Mouse (Mus musculus) induced T-regulatory cell, adult 2 months (primary cell): ENCODE measurements at regions not wholly inside any gene's neighbourhood (a gene's known extent, or its start where the extent isn't known, plus 50 kb on each side); places are given as distances from the start of the nearest gene placed in this dataset.

Experiments used
- DNase-seq: peaks from one replicate; pipeline ENCODE4 v3.0.0-alpha.2; 2012; ENCODE audit warnings: low read depth

- peak; percentile 12 for DNase-seq
Observed at GRCm38 (mm10) chr7:51722420-51722819, 100.6 kb downstream of the Slc17a6 start.

GRCm38 (mm10) chr7:51723955-51724354 lies 102.1 kb downstream of the Slc17a6 start:
- DNase-seq: peak; percentile 76

DNA sequence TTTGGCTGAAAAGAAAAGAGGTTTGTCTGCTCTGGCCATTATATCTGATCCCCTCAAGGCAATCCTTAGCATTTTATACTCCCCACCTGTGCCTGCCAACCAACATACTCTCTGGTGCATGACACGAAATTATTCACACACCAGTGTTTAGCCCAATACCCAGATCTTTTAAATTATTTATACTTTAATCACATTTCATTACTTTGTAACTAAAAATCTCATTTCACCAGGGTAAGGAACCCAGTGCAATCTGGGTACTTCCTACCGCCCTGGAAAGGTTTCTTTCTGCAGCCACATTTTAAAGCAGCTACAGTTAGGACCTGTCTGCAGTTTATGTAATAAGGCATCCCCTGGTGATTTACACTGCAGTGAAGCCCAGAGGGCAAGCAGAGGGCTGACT lies 114.5 kb downstream of the Slc17a6 start:
- no peak for DNase-seq

GRCm38 (mm10) chr7:51739590-51739989 lies 117.8 kb downstream of the Slc17a6 start:
- no peak for DNase-seq

GRCm38 (mm10) chr7:51740928-51741327 lies 119.1 kb downstream of the Slc17a6 start:
- DNase-seq: no peak

DNA sequence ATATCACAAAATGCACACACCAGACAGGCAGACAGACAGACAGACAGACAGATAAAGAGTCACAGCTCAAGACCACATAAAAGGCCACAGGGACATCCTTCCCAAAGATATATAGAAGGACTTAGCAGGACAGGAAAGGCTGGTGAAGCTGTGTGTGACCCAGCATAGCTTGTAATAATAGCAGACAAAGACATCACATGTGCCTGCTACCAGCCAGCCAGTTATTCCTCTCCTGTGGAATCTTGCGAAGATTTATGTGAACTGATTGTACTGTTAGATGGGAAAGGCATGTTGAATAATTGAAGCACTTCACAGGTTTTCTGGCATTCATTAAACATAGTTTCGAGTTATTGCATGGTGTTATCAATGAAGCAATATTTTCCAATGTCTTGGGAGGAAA lies 119.1 kb upstream of the Gas2 start:
- no peak for DNase-seq

DNA sequence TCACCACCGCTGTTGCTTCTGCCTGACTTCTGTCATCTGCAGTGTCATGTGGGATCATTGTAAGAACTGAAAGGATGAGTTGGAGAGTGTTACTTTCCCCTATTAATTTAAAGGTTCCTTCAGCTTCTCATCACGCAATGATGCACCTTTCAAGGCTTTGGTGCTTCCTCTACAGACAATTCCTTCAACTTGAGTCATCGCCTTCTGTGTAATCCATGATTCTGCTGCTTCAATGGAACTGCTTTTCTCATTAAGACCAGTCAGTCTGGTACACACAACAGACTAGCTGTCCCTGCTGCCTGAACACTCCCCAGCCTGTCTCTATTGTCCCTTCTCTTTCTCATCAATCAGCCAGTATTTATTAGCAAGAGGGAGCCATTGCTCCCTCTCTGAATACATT lies 116.2 kb upstream of the Gas2 start:
- no peak for DNase-seq

DNA sequence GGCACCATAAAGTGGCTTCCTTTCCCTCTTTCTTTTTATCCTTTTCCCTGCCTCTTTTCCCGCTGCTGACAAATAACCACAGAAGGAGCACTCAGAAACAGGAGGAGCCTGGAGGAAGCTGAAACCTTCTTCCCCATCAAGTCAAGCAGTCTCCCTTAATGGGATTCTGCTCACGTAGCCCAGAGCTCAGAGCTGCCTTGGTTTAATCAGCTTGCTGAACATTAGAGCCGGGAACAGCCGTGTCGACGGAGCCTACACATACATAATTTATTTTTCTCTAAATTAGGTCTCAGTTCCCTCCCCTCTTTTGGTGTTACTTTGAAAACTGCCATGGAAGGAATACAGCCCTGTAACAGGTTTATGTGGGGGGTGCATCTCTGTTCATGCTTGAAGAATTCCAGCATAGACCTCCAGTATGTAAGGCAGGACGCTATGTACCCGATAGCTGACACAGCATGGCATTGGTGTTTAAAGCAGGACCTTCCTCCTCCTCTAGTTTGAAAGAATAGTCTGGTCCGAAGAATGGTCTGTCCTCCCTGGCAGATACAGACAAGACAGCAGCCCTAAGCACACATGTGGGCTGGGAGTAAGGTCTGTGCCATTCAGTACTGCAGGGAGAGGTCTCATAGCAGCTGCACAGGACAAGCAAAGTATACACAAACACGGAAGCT lies 113.0 kb upstream of the Gas2 start:
- no peak for DNase-seq

GRCm38 (mm10) chr7:51749304-51750129 lies 112.3 kb upstream of the Gas2 start:
- DNase-seq: no peak

DNA sequence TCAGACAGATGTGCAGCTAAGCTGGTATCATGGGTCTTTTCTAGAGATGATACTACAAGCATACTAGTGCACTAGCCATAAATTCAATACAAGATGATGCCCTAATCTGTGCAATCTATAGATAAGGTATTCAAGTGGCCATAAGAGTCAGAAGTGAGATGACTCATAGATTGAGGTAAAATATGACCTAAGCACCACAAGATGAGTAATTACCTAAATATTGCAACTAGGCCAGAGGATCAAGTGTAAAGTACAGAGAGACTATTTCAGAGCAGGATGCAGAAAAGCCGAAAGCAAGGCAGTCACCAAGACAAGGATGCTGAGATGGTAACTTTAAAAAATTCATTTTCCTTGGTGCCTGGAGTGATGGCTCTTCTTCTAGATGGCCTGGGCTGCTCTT lies 111.5 kb upstream of the Gas2 start:
- DNase-seq: peak; percentile 11

- no peak for DNase-seq
Observed at GRCm38 (mm10) chr7:51753062-51753461, 108.8 kb upstream of the Gas2 start.

GRCm38 (mm10) chr7:51754208-51754888 lies 107.5 kb upstream of the Gas2 start:
- no peak for DNase-seq

DNA sequence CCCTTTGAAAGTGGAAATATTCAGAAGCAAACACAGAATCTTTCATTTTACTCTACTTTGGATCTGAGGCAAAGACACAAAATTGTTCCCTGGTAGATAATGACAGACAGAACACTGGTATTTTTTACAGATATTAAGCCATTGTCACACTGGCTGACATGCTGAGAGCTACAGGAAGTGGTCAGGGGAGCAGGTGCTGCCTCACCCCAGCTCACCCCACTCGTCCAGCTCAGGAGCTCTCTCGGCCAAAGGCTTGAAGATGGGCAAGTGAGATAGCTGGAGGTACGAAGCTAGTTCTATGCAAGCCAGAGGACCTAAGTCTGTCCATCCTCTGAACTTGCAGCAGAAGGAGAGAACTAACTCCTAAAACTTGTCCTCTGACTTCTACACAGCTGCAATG lies 105.6 kb upstream of the Gas2 start:
- no peak for DNase-seq

GRCm38 (mm10) chr7:51759536-51760153 lies 102.2 kb upstream of the Gas2 start:
- DNase-seq: no peak

DNA sequence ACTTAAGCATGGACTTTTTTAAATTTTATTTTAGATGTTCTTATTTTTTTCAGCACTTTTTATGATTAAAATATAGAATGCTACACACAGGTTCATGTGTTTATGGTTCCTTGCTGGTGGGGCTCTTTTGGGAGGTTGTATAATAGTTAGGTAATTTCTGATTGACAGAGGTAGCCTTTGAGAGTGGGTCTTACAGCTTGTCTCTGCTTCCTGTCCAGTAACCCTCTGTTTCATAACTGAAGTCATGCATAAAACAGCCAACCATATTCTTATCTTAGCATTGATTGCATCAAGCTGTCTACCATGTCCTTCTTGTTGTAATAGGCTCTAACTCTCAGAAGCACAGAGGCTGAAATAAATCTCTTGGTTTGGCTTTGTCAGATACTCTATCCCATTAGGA lies 94.7 kb upstream of the Gas2 start:
- DNase-seq: no peak

DNA sequence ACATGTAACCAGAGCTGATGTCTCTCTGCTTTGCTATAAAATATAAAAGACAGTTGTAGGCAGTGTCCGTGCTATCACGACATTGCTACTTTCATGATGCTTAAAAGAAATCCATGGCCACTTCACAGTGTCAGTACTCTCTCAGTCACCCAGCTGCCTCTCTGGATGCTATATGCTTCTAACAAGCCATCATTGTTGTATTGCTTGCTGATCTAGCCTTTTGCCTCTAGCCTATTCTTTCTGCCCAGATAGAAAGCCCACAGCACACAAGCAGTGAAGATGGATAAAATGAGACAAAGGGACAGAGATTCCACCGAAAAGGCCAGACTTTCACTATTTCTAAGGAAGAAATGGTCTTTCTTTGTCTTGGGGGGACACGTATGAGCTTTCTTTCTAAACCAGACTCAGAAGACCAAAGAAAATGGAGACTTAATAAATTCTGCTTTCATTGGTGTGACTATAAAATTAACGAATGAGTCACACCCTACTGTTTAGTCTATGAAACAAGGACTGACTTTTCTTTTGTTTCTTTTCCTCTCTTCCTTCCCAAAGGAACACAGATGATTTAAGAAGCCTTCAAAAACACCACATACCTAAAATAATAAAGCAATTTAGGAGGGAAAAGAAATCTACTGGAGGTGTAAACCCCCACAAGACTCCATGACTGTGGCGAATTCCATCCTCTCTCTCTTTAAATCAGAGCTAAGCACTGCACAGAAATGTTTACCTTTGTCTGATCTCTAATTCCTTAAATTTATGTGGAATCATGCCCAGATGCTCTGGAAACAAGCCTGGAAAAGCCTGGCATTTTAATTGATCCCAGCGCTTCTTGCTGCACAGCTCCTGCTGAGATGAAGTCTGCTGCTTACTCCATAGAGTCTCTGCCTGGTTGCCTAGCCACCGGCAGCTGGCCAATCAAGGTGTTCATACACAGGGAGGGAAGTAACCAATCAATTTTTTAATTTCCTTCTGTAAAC lies 89.6 kb upstream of the Gas2 start:
- no peak for DNase-seq

GRCm38 (mm10) chr7:51775968-51776367 lies 85.8 kb upstream of the Gas2 start:
- DNase-seq: no peak

DNA sequence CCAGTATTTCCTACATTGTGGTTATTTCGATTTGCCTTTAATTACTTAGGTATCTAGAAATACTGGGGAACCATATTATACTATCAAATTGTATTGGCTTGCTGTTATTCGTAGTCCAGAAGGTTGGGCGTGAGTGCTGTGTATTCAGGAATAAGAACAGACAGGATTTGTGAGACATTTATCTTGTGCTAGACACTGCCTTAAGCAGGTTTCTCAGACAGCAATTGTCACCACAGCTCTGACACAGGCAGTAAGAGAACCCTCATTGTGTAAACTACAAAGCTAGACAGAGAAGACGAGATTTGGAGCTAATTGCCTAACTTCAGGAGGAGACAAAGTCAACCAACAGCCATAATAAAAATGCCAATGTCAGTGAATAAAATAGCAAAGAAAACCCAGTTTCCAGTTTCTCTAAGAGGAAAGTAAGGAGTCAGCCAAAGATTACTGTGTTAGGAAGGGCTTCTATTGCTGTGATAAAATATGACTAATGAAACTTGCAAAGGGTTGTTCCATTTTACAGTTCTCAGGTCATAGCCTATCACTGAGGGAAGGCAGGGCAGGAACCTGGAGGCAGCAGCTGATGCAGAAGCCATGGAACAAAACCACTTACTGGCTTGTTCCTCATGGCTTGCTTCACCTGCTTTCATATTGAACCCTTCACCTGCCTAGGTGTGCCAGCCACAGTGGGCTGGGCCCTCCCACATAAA lies 78.6 kb upstream of the Gas2 start:
- no peak for DNase-seq

GRCm38 (mm10) chr7:51783923-51784686 lies 77.7 kb upstream of the Gas2 start:
- no peak for DNase-seq
